ENCODE assay signal across 8 mouse cellular contexts in genomic region chr14:62555840-62556810, GRCm38 (mm10). TPM values are rescaled to one million over a fixed set of nuclear protein-coding genes. Genes with fewer than 3 reads are reported as not detected.
A peak's percentile ranks its signal among the peaks of the same experiment; 100 is the strongest.
DNase-seq lines count a peak whose midpoint lies in the region; ATAC-seq and TF ChIP-seq lines count a peak whose summit lies in the region.

No protein-coding gene starts in this region.

- H3K4me2 ChIP-seq in limb, embryonic 14.5 days (replicated peaks; ENCODE audit: low read depth, low read length, severe bottlenecking), result peak overlapping the region; percentile 97

- no peaks in the 10 kb centered on the region for H3K36me3 ChIP-seq in heart, embryonic 10.5 days
- no peaks in the 10 kb centered on the region for H3K36me3 ChIP-seq in limb, embryonic 14.5 days (ENCODE audit: control insufficient read depth, insufficient read depth, low read length)

- no peak for TF ChIP-seq CTCF in olfactory bulb, adult 2 months (IDR thresholded peaks at IDR 0.05; ENCODE audit: insufficient read depth, low read depth, low read length)

- peak overlapping the region; percentile 80 for H3K4me3 ChIP-seq in heart, embryonic 10.5 days
- peak overlapping the region; percentile 62 for H3K4me3 ChIP-seq in limb, embryonic 14.5 days (replicated peaks; ENCODE audit: low read length)
- H3K4me3 ChIP-seq in olfactory bulb, adult 2 months (ENCODE audit: insufficient read depth, low read depth, low read length), result peak overlapping the region; percentile 93

- H3K27me3 ChIP-seq in heart, embryonic 10.5 days (ENCODE audit: insufficient read depth, poor library complexity, severe bottlenecking), result peaks cover 46% of the 10 kb centered on the region
- H3K27me3 ChIP-seq in limb, embryonic 14.5 days (ENCODE audit: control insufficient read depth, insufficient read depth, low read length), result peaks cover 25% of the 10 kb centered on the region

- intact Hi-C loops in left cerebral cortex, postnatal 36 days (cut with DNase I), result loop anchor here (5.0 kb wide), 1 partner anchor 51 kb away; no protein-coding TSS in a partner anchor

- H3K9me3 ChIP-seq in heart, embryonic 10.5 days, result no peaks in the 10 kb centered on the region
- no peaks in the 10 kb centered on the region for H3K9me3 ChIP-seq in limb, embryonic 14.5 days (ENCODE audit: control insufficient read depth, low read length)

- TF ChIP-seq POLR2A in limb, embryonic 14.5 days (IDR thresholded peaks at IDR 0.05; ENCODE audit: borderline replicate concordance, extremely low read depth, insufficient read depth, insufficient read length), result no peak
- TF ChIP-seq POLR2A in olfactory bulb, adult 2 months (IDR thresholded peaks at IDR 0.05; ENCODE audit: insufficient read depth, low read depth, low read length), result no peak

- no peak; the same call in 1 of the 2 replicates for ATAC-seq in limb, embryonic 14.5 days (ENCODE audit: low FRiP score, low read depth)

- DNase-seq in left cerebral cortex, postnatal 36 days (ENCODE audit: low spot score in 2 of 2), result peak; percentile 20 to 32
- DNase-seq in left cerebral cortex, adult 11 months (ENCODE audit: low spot score), result no peak
- DNase-seq in embryo, embryonic 10 days (ENCODE audit: low spot score), result peak; percentile 17
- no peak for DNase-seq in heart, embryonic 10.5 days (ENCODE audit: low spot score)
- no peak for DNase-seq in limb, embryonic 14.5 days (ENCODE audit: low spot score)
- no peak for DNase-seq in spleen, postnatal 36 days (ENCODE audit: low spot score in 2 of 2)
- no peak for DNase-seq in gastrocnemius, postnatal 25 days

- peak overlapping the region; percentile 72 for H3K9ac ChIP-seq in limb, embryonic 14.5 days (ENCODE audit: low read depth, low read length, severe bottlenecking)

- H3K4me1 ChIP-seq in heart, embryonic 10.5 days, result peaks cover 22% of the 10 kb centered on the region; the same call in 1 of the 2 replicates
- no peaks in the 10 kb centered on the region for H3K4me1 ChIP-seq in limb, embryonic 14.5 days (ENCODE audit: control insufficient read depth, insufficient read depth, low read length)
- peaks cover 10% of the 10 kb centered on the region for H3K4me1 ChIP-seq in olfactory bulb, adult 2 months (ENCODE audit: control insufficient read depth, insufficient read depth, low read length)

- 8% methylated on average over 38 of the region's 38 CpGs for WGBS in heart, embryonic 10.5 days
- WGBS in limb, embryonic 14.5 days, result 19% methylated on average over 29 of the region's 38 CpGs
- 6% methylated on average over 38 of the region's 38 CpGs for WGBS in olfactory bulb, adult 2 months

- H3K27ac ChIP-seq in heart, embryonic 10.5 days, result peak overlapping the region; percentile 86
- H3K27ac ChIP-seq in limb, embryonic 14.5 days (replicated peaks; ENCODE audit: low read depth, low read length), result no peak overlapping the region
- peak overlapping the region; percentile 70; the same call in 1 of the 2 replicates for H3K27ac ChIP-seq in olfactory bulb, adult 2 months (ENCODE audit: insufficient read depth, low read depth, low read length)

RNA-seq across cellular contexts. Expression of gene Fam124a, which starts 0.6 kb away (rescaled TPM):
- total RNA-seq in left cerebral cortex, postnatal 36 days (2021), result 10 to 100 TPM; 20.0 to 23.9 TPM
- 1.4 and 2.0 TPM in 2 replicates for polyA plus RNA-seq in heart, embryonic 10.5 days (2016; fragmentation: Nextera tagmentation; extraction: Ambion mirVana)
- 3.5 TPM in 2 replicates for polyA plus RNA-seq in limb, embryonic 14.5 days (2012; rRNA removed)
- polyA plus RNA-seq in limb, embryonic 14.5 days (2014; fragmentation: Nextera tagmentation; extraction: Ambion mirVana), result 1.9 and 2.7 TPM in 2 replicates
- not detected in 2 replicates for polyA plus RNA-seq in olfactory bulb, adult 2 months (2012; ENCODE audit: insufficient read depth, insufficient read length, low replicate concordance, missing spikeins)
- total RNA-seq in gastrocnemius, postnatal 25 days (2021), result 1 to 10 TPM; 2.0 to 3.6 TPM

RNA-seq across cellular contexts. Expression of gene Gm4131, which starts 10.6 kb away (rescaled TPM):
- total RNA-seq in left cerebral cortex, postnatal 36 days (2021), result not detected
- polyA plus RNA-seq in heart, embryonic 10.5 days (2016; fragmentation: Nextera tagmentation; extraction: Ambion mirVana), result not detected in 2 replicates
- not detected in 2 replicates for polyA plus RNA-seq in limb, embryonic 14.5 days (2012; rRNA removed)
- not detected in 2 replicates for polyA plus RNA-seq in limb, embryonic 14.5 days (2014; fragmentation: Nextera tagmentation; extraction: Ambion mirVana)
- not detected in 2 replicates for polyA plus RNA-seq in olfactory bulb, adult 2 months (2012; ENCODE audit: insufficient read depth, insufficient read length, low replicate concordance, missing spikeins)
- total RNA-seq in gastrocnemius, postnatal 25 days (2021), result not detected

Comparison
In these comparisons a context has a peak if more than half of its experiments do, and no peak if none do; other contexts are left out.
1. DNase-seq: peak in left cerebral cortex, postnatal 36 days (2 of 2) and embryo, embryonic 10 days (single experiment); none in left cerebral cortex, adult 11 months (single experiment), heart, embryonic 10.5 days (single experiment), limb, embryonic 14.5 days (single experiment), spleen, postnatal 36 days (0 of 2) and gastrocnemius, postnatal 25 days (single experiment).
2. Peak in every context shown above with its lines, with median percentiles within 50 percentile points of each other: H3K4me3 ChIP-seq.